Mouse (Mus musculus) heart, embryonic 16.5 days (tissue): Measurements from ENCODE around the gene Hmox2. TPM values are rescaled to one million over a fixed set of nuclear protein-coding genes. Genes with fewer than 3 reads are reported as not detected.
"Not testable (repeated sequence)": the region's sequence is repeated elsewhere in the genome, so short reads cannot be mapped to it uniquely, and the experiment has no call there.

ENCODE experiments used
- ATAC-seq: fragments of 200-750 bp; cut with Nextera tagmentation; replicated peaks from 2 replicates; pipeline ENCODE4 v1.8.0; 2017; ENCODE audit warnings: moderate number of reproducible peaks; ENCODE audit not compliant: insufficient read depth, low FRiP score; ENCODE audit errors: extremely low read depth
- H3K27ac ChIP-seq: fragments of 300-500 bp; sonication (generic); 2 replicates; pipeline ENCODE4 v1.5.1; 2014; ENCODE audit warnings: mild to moderate bottlenecking, low read length, control low read depth, moderate library complexity
- H3K27me3 ChIP-seq: fragments of 300-500 bp; sonication (generic); 2 replicates; pipeline ENCODE4 v1.6.1; 2014; ENCODE audit warnings: low read length, mixed read lengths; ENCODE audit not compliant: control insufficient read depth, insufficient read depth
- H3K36me3 ChIP-seq: fragments of 300-500 bp; sonication (generic); 2 replicates; pipeline ENCODE4 v1.6.1; 2014; ENCODE audit not compliant: control insufficient read depth, insufficient read depth
- H3K4me1 ChIP-seq: fragments of 300-500 bp; sonication (generic); 2 replicates; pipeline ENCODE4 v1.6.1; 2014; ENCODE audit warnings: low read length, mixed read lengths; ENCODE audit not compliant: control insufficient read depth, insufficient read depth
- H3K4me2 ChIP-seq: fragments of 300-500 bp; sonication (generic); 2 replicates; pipeline ENCODE4 v1.6.1; 2014; ENCODE audit warnings: low read depth, mild to moderate bottlenecking, control low read depth, low read length
- H3K4me3 ChIP-seq: fragments of 300-500 bp; sonication (generic); 2 replicates; pipeline ENCODE4 v1.5.1; 2014; ENCODE audit warnings: mild to moderate bottlenecking, control low read depth, low read length
- H3K9ac ChIP-seq: fragments of 300-500 bp; sonication (generic); 2 replicates; pipeline ENCODE4 v1.6.1; 2014; ENCODE audit warnings: low read length, control low read depth
- H3K9me3 ChIP-seq: fragments of 300-500 bp; sonication (generic); replicated peaks from 2 replicates; pipeline ENCODE4 v1.6.1; 2016; ENCODE audit warnings: low read length; ENCODE audit not compliant: control insufficient read depth
- WGBS: fragments of 180-500 bp; shearing (Covaris S2); extraction: QIAGEN DNeasy Blood & Tissue Kit; methylation state at CpG from one replicate; pipeline ENCODE4 v1.1.7; 2014; 5-methylcytosine and 5-hydroxymethylcytosine counted together
- polyA plus RNA-seq: library from polyadenylated mRNA; unstranded; fragments of >200 nt; fragmentation: Nextera tagmentation; extraction: Ambion mirVana; gene quantifications from 2 replicates; pipeline ENCODE4 v1.2.1, GENCODE M21; 2015

Gene Hmox2
- 98.1 and 101 TPM in 2 replicates for polyA plus RNA-seq

DNA sequence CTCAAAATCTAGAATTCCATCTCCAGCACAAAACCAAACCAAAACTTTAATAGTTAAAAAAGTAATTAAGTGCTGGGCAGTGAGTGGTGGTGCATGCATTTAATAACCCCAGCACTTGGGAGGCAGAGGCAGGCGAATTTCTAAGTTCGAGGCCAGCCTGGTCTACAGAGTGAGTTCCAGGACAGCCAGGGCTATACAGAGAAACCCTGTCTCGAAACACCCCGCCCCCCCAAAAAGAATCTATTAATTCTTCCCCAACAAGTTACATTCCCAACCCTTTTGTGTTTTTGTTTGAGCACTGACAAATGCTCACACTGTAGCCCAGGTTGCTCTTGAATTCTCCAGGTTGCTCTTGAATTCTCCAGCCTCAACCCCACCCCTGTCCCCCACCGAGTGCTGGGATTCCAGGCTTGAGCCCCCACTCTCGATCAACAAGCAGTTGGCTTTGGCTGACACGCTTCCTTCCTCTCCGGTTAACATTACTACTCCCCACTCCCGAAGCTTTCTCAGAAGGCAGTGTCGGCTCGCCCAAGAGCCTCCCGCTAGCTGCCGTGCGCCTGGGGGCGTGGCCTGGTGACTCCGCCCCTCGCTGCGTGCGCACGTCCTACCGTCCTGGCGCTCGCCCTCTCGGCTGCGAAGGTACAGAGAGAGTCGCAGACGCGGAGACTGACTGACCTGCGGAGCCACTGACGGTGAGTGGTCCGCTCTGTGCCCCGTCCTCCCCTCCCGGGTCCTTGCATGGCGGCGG lies at the start of gene Hmox2:
Hmox2 (plus strand) TSS at position 582 of the 748 bp plus-strand sequence.
- 6% methylated on average over 35 of the region's 35 CpGs for WGBS
- no peaks in the 10 kb centered on the region for H3K36me3 ChIP-seq
- ATAC-seq, result peak; percentile 94

DNA sequence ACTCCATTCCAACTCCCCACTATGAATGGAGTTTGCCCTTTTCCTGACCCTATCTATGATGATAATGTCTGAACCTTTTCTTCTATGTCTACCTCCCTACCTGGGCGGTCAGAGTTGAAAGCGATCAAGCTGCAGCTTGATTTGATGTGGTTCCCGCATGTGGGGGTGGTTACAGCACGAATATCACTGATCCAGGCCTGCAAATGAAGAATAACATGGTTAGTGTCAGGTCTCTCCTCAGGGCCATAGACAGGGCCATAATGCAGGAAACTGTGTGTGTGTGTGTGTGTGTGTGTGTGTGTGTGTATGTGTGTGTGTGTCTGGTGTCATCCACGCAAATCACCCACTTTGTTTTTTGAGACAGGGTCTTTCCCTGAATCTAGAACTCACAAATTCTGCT lies 49.3 kb upstream of the Hmox2 start:
- 89% methylated on average over 5 of the region's 5 CpGs for WGBS
- no peaks in the 10 kb centered on the region for H3K9me3 ChIP-seq
- H3K9ac ChIP-seq, result no peak overlapping the region
- ATAC-seq, result no peak
- peaks cover 6% of the 10 kb centered on the region for H3K36me3 ChIP-seq
- peaks cover 10% of the 10 kb centered on the region for H3K4me1 ChIP-seq
- H3K4me3 ChIP-seq, result no peak overlapping the region
- no peak overlapping the region for H3K27ac ChIP-seq
- no peak overlapping the region for H3K4me2 ChIP-seq
- no peaks in the 10 kb centered on the region for H3K27me3 ChIP-seq

More for the DNA sequence above, at the start of gene Hmox2:
- peak within 1 kb of the TSS; percentile 77 for H3K9ac ChIP-seq
- H3K4me3 ChIP-seq, result peak within 1 kb of the TSS; percentile 63
- no peaks in the 10 kb centered on the region for H3K9me3 ChIP-seq
- peak within 1 kb of the TSS; percentile 86 for H3K4me2 ChIP-seq
- H3K27ac ChIP-seq, result peak within 1 kb of the TSS; percentile 94
- peaks cover 17% of the 10 kb centered on the region for H3K4me1 ChIP-seq
- no peaks in the 10 kb centered on the region for H3K27me3 ChIP-seq

DNA sequence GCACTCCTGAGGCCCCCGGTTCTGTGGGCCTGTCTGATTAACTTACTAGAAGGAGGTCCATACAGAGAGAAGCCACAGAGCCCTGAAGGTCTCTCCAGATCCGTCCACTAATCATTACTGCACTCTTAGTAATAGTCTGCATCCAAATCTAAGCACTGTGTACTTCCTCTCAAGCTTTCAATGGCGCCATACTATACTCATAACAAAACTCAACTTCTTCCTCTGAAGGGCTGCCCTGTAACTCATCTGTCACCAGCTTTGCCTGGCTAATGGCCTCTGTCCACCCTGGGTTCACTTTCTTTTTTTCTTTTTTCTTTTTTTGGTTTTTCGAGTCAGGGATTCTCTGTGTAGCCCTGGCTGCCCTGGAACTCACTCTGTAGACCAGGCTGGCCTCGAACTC lies 48.1 kb upstream of the Hmox2 start:
- H3K36me3 ChIP-seq, result peaks cover 6% of the 10 kb centered on the region
- WGBS, result 61% methylated on average over 5 of the region's 5 CpGs
- ATAC-seq, result no peak

DNA sequence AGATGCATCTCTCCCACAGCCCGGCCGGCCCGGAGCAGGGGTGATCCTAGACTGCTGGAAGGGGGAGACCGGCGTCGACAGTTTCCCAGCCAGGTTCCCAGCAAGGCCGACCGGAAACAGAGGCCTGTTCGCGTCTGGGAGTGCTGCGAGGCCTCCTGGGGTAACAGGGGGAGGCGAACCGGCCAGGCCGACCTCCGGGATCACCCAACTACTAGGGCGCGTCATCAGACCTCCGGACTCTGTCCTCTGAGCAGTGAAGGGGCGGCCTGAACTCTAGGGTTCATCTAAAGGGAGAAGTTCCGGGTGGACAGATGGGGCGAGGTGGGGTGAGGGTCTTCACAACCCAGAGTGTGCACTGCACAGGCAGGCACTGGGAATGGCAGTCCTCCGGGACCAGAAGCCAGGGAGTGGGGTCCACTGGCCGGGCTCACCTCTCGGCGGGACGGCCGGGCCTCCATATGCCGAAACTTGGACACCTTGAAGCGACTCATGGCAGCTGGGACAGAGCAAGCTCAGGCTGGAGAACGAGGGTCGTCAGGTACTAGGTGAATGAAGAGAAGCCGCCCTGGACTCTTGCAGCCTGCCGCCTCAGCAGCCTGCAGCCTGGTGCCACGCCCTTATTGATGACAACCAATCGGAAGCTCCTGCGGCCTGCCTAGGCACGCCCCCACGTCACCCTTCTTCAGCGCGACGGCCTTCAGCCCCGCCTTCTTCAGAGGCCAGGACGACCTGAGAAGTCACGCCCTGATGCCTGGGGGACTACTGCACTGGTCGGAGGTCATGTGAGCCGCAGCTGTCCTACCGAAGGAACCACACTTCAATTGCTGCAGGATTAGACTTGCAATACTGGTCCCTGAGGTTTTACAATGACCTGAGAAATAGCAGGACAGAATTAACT lies 46.8 kb upstream of the Hmox2 start, which contains the start of gene Coro7:
Coro7 (minus strand) TSS at position 657 of the 898 bp plus-strand sequence.
- H3K4me2 ChIP-seq, result peak within 1 kb of the TSS; percentile 77
- peaks cover 14% of the 10 kb centered on the region for H3K4me1 ChIP-seq
- peak; percentile 90 for ATAC-seq
- H3K36me3 ChIP-seq, result peaks cover 6% of the 10 kb centered on the region
- peak within 1 kb of the TSS; percentile 46; the same call in 1 of the 2 replicates for H3K27ac ChIP-seq
- no peaks in the 10 kb centered on the region for H3K9me3 ChIP-seq
- H3K27me3 ChIP-seq, result no peaks in the 10 kb centered on the region
- WGBS, result under 1% methylated on average over 47 of the region's 47 CpGs
- H3K4me3 ChIP-seq, result peak within 1 kb of the TSS; percentile 72
- H3K9ac ChIP-seq, result peak within 1 kb of the TSS; percentile 79

More for the DNA sequence above, 48.1 kb upstream of the Hmox2 start:
- Histone ChIP-seq H3K9me3 (no peaks in the 10 kb centered on the region), H3K4me1 (peaks cover 11% of the 10 kb centered on the region), H3K4me3 (no peak overlapping the region), H3K4me2 (peak overlapping the region; percentile 77; the same call in 1 of the 2 replicates), H3K9ac (no peak overlapping the region), H3K27me3 (no peaks in the 10 kb centered on the region), H3K27ac (no peak overlapping the region)

DNA sequence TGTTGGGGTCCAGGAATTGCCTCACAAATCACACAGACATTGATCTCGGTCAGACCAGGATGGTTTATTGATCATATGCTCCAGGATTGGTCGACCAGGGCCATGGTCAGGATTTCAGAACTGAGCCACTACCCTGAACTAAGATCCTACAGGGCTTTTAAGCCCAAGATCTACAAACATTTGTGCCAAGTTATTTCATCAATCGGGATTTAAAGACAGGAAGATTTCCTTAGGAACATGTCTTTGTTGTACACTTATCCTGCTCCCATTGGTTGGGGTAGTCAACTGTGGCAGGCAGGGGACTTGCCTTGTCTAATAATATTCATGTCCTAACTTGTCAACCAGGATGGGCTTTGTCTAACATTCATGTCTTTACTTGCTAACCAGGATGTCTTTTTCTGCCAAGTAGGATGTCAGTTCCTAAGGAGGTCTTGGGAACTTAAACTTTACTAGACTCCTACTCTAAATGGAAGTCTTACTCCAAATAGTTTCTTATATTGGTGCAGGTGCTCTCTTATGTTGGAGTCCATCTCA lies 45.2 kb upstream of the Hmox2 start:
- not testable (repeated sequence) for ATAC-seq, H3K9me3 ChIP-seq, H3K4me3 ChIP-seq, H3K27me3 ChIP-seq, H3K27ac ChIP-seq, H3K9ac ChIP-seq, H3K4me2 ChIP-seq, H3K36me3 ChIP-seq
- peaks cover 25% of the 10 kb centered on the region for H3K4me1 ChIP-seq
- 86% methylated on average over 3 of the region's 3 CpGs for WGBS

DNA sequence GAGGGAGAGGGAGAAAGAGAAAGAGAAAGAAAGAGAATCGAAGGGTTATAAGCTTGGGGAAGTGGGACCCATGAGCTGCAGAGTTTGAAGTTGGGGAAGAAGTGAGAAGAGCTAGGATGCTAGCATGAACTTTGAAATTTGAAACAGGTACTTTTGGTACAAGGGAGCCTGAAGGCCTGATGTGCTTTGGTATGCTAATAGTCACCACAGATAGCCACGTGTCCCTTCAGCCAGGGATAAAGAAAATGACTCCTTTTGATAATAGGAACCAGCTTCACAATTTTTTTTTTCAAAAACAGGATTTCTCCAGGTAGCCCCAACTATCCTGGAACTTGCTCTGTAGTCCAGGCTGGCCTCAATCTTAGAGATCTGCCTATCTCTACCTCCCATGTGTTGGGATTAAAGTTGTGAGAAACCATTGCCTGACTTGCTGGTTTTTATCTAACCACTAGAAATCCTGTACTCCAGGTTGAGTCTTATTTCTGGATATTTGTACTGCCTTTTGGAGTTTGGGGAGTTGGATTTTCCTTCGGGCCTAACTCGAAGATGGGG lies 43.5 kb upstream of the Hmox2 start:
- H3K27me3 ChIP-seq, result no peaks in the 10 kb centered on the region
- H3K9me3 ChIP-seq, result no peaks in the 10 kb centered on the region
- H3K9ac ChIP-seq, result peak overlapping the region; percentile 87
- H3K4me1 ChIP-seq, result peaks cover 25% of the 10 kb centered on the region
- WGBS, result 78% methylated on average over 4 of the region's 4 CpGs
- peak overlapping the region; percentile 83; the same call in 1 of the 2 replicates for H3K27ac ChIP-seq
- 0 out of 2 replicates have a peak, but pooled peaks cover 4% of the 10 kb centered on the region for H3K36me3 ChIP-seq
- peak overlapping the region; percentile 86; the same call in 1 of the 2 replicates for H3K4me3 ChIP-seq
- ATAC-seq, result no peak
- H3K4me2 ChIP-seq, result peak overlapping the region; percentile 68

DNA sequence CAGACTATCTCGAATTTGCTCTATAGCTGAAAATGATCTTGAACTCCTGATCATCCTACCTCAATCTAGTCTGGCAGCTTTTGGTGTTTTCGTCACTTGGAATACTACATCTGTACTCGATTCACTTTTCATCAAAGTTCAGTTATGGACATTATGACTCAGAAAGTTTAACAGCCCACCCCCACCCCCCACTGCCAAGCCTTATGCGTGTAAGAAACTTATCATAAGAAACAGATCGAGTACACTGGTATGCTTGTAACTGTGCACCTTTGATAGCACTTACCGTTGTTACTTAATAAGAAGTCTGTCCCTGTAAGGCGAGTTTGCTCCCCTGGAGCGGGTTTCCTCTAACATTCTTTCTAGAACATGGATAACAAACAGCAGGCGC lies 43.0 kb upstream of the Hmox2 start:
- Histone ChIP-seq H3K4me3 (peak overlapping the region; percentile 86), H3K36me3 (peaks cover 5% of the 10 kb centered on the region; the same call in 1 of the 2 replicates), H3K4me1 (peaks cover 22% of the 10 kb centered on the region), H3K4me2 (peak overlapping the region; percentile 68), H3K9ac (peak overlapping the region; percentile 87), H3K9me3 (no peaks in the 10 kb centered on the region), H3K27ac (peak overlapping the region; percentile 83), H3K27me3 (no peaks in the 10 kb centered on the region)
- 22% methylated on average over 9 of the region's 9 CpGs for WGBS
- ATAC-seq, result no peak

DNA sequence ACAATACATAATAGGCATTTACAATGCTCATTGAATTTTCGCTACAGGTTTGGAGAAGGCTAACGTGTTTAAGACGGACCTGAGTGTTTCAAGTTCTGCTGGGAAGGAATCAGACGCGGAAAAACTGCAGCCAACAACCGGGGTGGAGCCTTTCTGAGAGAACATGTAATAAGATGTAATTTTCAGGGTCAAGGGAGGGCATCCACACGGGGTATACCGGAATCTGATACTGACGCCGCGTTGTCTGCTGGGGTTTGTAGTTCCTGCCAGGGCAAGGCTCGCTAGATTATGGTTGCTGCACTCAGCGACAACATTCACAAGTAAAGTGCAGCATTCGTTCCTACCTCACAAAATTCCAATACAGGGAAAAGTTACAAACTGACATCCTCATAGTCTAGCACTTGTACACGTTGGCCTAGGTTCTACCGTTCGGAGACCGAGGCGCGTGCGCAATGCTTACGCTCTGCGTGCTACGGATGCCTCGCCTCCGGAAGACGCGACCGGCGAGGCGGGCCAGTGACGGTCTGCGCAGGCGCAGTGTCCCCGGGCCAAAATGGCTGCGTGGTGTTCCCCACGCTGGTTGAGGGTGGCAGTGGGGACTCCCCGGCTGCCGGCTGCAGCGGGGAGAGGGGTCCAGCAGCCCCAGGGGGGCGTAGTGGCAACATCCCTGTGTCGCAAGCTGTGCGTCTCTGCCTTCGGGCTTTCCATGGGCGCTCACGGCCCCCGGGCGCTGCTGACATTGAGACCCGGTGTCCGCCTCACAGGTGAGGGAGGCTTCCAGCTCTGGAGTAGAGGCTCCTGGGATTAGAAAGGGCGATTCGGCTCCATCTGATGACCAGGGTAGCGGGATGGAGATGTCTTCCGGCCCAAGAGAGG lies 42.3 kb upstream of the Hmox2 start:
- no peaks in the 10 kb centered on the region for H3K27me3 ChIP-seq
- H3K4me3 ChIP-seq, result peak overlapping the region; percentile 86
- under 1% methylated on average over 54 of the region's 54 CpGs for WGBS
- peak; percentile 80 for ATAC-seq
- H3K27ac ChIP-seq, result peak overlapping the region; percentile 83
- peaks cover 18% of the 10 kb centered on the region for H3K4me1 ChIP-seq
- no peaks in the 10 kb centered on the region for H3K9me3 ChIP-seq
- peak overlapping the region; percentile 87 for H3K4me2 ChIP-seq
- H3K36me3 ChIP-seq, result peaks cover 8% of the 10 kb centered on the region
- peak overlapping the region; percentile 87 for H3K9ac ChIP-seq
